ENCODE assay signal across 27 mouse cellular contexts in genomic region chr12:104746601-104747000, GRCm38 (mm10). TPM values are rescaled to one million over a fixed set of nuclear protein-coding genes. Genes with fewer than 3 reads are reported as not detected.
A peak's percentile ranks its signal among the peaks of the same experiment; 100 is the strongest.
DNase-seq lines count a peak whose midpoint lies in the region; ATAC-seq lines count a peak whose summit lies in the region.
"Had no signal": no experiment of that assay in that cellular context is flagged by ENCODE, and none has a peak within 500 bp of the region (broad histone marks: within the 10 kb centered on the region; RNA-seq: fewer than 3 reads in every experiment).

No protein-coding gene starts in this region.

- H3K27me3 ChIP-seq in liver, embryonic 13.5 days, result no peaks in the 10 kb centered on the region
- no peaks in the 10 kb centered on the region for H3K27me3 ChIP-seq in liver, embryonic 12.5 days (replicated peaks)
- H3K27me3 ChIP-seq: embryonic facial prominence, embryonic 13.5 days; forebrain, embryonic 12.5 days; forebrain, embryonic 15.5 days; heart, embryonic 12.5 days; heart, embryonic 15.5 days; hindbrain, embryonic 13.5 days had no signal

- WGBS in liver, embryonic 13.5 days (ENCODE audit: insufficient replicate concordance), result 83% methylated on average over 2 of the region's 2 CpGs
- 84% methylated on average over 2 of the region's 2 CpGs for WGBS in liver, embryonic 12.5 days (ENCODE audit: insufficient replicate concordance)

- H3K4me1 ChIP-seq in liver, embryonic 13.5 days (replicated peaks), result peaks cover 56% of the 10 kb centered on the region
- peaks cover 68% of the 10 kb centered on the region for H3K4me1 ChIP-seq in liver, embryonic 12.5 days

- H3K4me3 ChIP-seq in liver, embryonic 13.5 days (replicated peaks), result no peak overlapping the region
- no peak overlapping the region for H3K4me3 ChIP-seq in liver, embryonic 12.5 days
- H3K4me3 ChIP-seq: embryonic facial prominence, embryonic 10.5 days; embryonic facial prominence, embryonic 13.5 days; erythroblast, embryonic 14.5 days; forebrain, embryonic 12.5 days; forebrain, embryonic 15.5 days; heart, embryonic 12.5 days; heart, embryonic 15.5 days; hindbrain, embryonic 10.5 days; hindbrain, embryonic 13.5 days had no signal

- no peak overlapping the region for H3K9ac ChIP-seq in liver, embryonic 13.5 days
- H3K9ac ChIP-seq in liver, embryonic 12.5 days, result no peak overlapping the region
- H3K9ac ChIP-seq: embryonic facial prominence, embryonic 13.5 days; forebrain, embryonic 12.5 days; forebrain, embryonic 15.5 days; heart, embryonic 12.5 days; heart, embryonic 15.5 days; hindbrain, embryonic 13.5 days had no signal

- H3K9me3 ChIP-seq in liver, embryonic 13.5 days (replicated peaks), result no peaks in the 10 kb centered on the region
- H3K9me3 ChIP-seq in liver, embryonic 12.5 days (replicated peaks), result no peaks in the 10 kb centered on the region
- H3K9me3 ChIP-seq: embryonic facial prominence, embryonic 10.5 days; embryonic facial prominence, embryonic 13.5 days; forebrain, embryonic 12.5 days; forebrain, embryonic 15.5 days; heart, embryonic 12.5 days; heart, embryonic 15.5 days; hindbrain, embryonic 10.5 days; hindbrain, embryonic 13.5 days had no signal

- 0 out of 2 replicates have a peak, but pooled peaks have one; percentile 29 for ATAC-seq in liver, embryonic 13.5 days (ENCODE audit: low read depth)
- no peak for ATAC-seq in liver, embryonic 12.5 days
- ATAC-seq: activated CD4-positive, CD25-positive, alpha-beta regulatory T cell, adult 4 months; forebrain, embryonic 15.5 days had no signal

- peak; percentile 14 for DNase-seq in kidney, adult 11 months
- DNase-seq in kidney, adult 18-20 months, result no peak
- peak; percentile 49 for DNase-seq in kidney, adult 9 months
- DNase-seq in kidney, postnatal 14 days, result no peak
- no peak for DNase-seq in liver, embryonic 13.5 days
- DNase-seq: adrenal gland, adult 8-10 months; adrenal gland, postnatal 25 days; cerebellum, adult 11-12 months; cerebellum, adult 8-10 months; cerebellum, postnatal 10 days; cerebellum, postnatal 36 days; embryo, embryonic 11 days; gastrocnemius, postnatal 25 days; heart, adult 18-20 months; heart, postnatal 10 days; heart, postnatal 36 days had no signal

- H3K36me3 ChIP-seq in liver, embryonic 13.5 days, result peaks cover 13% of the 10 kb centered on the region
- peaks cover 21% of the 10 kb centered on the region for H3K36me3 ChIP-seq in liver, embryonic 12.5 days
- H3K36me3 ChIP-seq: forebrain, embryonic 15.5 days; heart, embryonic 15.5 days; hindbrain, embryonic 13.5 days had no signal

- H3K27ac ChIP-seq in liver, embryonic 13.5 days, result no peak overlapping the region
- H3K27ac ChIP-seq in liver, embryonic 12.5 days, result no peak overlapping the region
- H3K27ac ChIP-seq: embryonic facial prominence, embryonic 10.5 days; embryonic facial prominence, embryonic 13.5 days; forebrain, embryonic 12.5 days; forebrain, embryonic 15.5 days; heart, embryonic 15.5 days; hindbrain, embryonic 10.5 days; hindbrain, embryonic 13.5 days had no signal

- H3K4me2 ChIP-seq in liver, embryonic 13.5 days, result no peak overlapping the region
- H3K4me2 ChIP-seq in liver, embryonic 12.5 days, result no peak overlapping the region
- H3K4me2 ChIP-seq: embryonic facial prominence, embryonic 13.5 days; forebrain, embryonic 12.5 days; forebrain, embryonic 15.5 days; heart, embryonic 12.5 days; heart, embryonic 15.5 days; hindbrain, embryonic 13.5 days had no signal

RNA-seq across cellular contexts. Expression of gene Dicer1, which starts 5.2 kb away (rescaled TPM):
- 14.5 and 15.8 TPM in 2 replicates for polyA plus RNA-seq in liver, embryonic 13.5 days (2015; fragmentation: Nextera tagmentation; extraction: Ambion mirVana)
- polyA plus RNA-seq in liver, embryonic 12.5 days (2016; fragmentation: Nextera tagmentation; extraction: Ambion mirVana), result 22.5 and 23.1 TPM in 2 replicates

Comparison
In these comparisons a context has a peak if more than half of its experiments do, and no peak if none do; other contexts are left out.
1. DNase-seq: peak in kidney, adult 11 months (single experiment) and kidney, adult 9 months (single experiment); none in kidney, adult 18-20 months (single experiment), kidney, postnatal 14 days (single experiment) and liver, embryonic 13.5 days (single experiment).